Mouse (Mus musculus) embryo, embryonic 10.5 days (tissue): ENCODE results near the gene Cmbl.
"Not testable (repeated sequence)": the region's sequence is repeated elsewhere in the genome, so short reads cannot be mapped to it uniquely, and the experiment has no call there.

ENCODE experiments used
- DNase-seq: peaks from one replicate; pipeline ENCODE4 v3.0.0-alpha.2; 2015; ENCODE audit warnings: low spot score

Gene Cmbl

DNA sequence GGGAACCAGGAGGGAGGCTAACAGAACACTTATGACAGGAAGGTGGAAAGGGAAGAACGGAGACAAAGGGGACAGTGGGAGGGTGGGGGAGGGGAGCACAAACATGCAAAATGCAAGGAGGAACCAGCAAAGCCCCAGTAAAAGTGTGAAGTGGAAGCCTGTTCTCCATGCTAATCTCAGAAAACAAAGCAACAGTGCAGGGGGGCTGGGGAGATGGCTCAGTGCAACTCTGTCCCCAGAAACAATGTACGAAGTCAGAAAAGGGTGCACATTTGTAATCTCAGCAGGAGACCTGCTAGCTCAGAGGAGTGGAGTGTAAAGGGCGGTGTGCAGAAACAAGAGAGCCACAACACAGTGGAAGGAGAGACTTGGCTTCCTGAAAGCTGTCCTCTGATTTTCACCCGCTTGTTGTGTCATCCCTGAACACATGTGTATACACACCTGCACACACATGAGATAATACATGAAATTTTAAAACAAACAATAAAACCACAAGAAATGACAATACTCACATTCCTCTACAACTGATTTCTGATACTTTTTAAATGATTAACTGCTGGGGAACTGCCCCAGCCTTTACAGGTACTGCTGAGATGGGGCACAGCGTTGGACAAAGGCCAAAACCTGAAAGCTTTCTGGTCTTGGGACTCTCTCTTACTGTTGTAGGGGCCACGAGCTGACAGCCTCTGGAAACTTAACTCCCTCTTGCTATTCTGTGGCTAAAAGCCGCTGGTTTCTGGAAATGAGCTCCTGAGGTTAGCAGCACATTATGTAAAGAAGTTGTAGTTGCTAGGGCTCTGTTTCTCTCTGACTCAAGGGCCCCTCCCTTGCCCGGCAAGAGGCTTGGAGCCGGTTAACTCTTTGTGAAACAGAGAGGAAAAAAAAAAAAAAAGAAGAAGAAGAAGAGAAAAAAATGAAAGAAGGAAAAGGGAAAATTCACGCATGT, 22.9 kb upstream of the Cmbl start:
- DNase-seq: peak; percentile 55

DNA sequence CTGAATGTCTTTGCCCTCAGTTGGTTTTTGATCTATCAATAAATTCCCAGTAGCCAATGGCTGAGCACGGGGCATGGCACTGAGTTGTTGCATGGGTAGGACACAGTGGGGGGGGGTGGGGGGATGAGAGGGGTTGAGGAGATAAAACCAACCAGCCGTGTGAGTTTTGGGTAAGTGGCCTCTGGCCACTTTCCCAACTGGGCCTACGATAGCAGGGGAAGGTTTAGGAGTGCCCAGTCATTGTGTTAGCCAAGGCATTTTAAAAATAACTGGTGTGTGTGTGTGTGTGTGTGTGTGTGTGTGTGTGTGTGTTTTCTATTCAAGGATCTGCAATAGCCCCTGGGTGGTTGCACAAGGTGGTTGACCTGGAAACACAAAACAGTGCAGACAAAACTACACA, 21.9 kb upstream of the Cmbl start:
- DNase-seq: no peak

DNA sequence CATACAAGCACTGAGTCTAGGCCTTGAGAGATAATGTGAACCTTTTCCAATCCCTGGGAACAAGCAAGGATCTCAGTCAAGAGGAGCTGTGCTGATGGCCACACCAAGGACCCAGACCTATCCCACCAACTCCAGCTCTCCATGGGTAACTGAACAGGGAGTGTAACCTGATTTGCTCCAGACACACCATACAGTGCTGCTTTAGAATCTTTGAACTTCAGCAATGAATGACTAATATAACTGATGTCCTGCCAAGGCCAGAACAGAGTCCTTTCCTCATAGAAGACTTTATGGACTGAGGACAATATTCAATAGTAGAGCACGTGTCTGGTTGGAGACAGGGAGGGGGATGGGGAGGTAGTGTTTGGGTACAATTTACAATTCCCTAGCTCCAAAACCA, 20.1 kb upstream of the Cmbl start:
- no peak for DNase-seq

DNA sequence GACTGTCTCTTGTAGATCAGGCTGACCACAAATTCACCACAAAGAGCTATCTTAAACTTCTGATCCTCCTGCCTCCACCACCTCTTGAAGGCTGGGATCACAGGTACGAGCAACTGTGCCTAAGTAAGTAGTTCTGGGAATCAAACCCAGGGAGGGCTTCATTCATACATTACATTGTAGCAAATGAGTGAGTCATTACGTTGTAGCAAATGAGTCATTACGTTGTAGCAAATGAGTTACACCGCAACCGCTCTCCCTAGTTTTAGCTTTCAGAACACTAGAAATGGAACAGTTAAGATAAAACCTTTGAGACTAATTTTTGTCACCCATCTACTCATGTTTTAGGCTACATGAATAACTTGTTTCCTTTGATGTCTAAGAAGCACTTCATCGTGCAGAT, 18.9 kb upstream of the Cmbl start:
- DNase-seq: no peak

DNA sequence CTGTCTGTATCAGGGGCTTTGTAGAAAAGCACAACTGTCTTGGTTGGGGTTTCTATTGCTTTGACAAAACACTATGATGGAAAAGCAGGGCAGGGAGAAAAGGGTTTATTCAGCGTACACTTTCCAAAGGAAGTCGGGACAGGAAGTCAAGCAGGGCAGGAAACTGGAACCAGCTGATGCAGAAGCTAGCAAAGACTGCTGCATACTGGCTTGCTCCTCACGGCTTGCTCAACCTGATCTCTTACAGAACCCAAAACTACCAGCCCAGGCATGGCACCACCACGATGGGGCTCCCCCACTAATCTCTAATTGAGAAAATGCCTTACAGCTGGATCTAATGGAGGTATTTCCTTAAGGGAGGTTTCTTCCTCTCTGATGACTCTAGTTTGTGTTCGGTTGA, 17.8 kb upstream of the Cmbl start:
- no peak for DNase-seq

DNA sequence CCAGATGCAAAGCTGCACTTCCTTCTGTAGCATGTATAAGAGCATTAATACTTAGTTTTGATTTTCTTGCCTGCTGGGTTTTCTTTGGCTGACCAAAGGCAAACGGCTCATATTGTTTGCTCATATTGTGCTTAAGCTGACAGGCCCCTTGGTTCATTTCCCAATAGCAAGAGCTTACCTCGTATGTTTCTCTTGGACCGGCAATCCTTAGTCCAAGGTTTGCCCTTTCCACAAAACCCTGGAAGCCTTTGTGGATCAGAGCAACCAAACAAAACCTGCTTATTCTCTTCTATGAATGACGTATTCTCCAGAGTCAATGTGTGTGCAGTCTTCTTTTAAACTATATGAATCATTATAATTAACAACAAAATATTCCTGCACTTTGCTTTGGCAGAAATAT, 14.8 kb upstream of the Cmbl start:
- DNase-seq: no peak

DNA sequence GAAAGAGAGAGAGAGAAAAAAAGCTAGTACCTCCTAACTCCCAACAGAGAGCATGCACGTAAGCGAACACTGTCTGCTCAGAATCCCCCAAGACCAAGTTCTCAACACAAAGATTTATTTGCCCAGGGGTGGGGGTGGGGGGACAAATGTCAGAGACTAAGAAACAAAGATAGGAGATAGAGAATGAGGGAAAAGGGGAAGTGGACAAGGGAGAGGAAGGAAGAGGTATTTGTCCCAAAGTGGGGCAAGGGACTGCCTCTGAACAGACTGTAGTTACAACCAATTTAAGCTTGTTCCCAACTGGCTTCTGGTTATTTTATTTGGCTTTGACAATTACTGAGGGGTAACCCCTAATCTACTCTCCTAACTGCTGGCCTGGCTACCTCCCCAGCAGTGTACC, 10.3 kb upstream of the Cmbl start:
- DNase-seq: no peak

DNA sequence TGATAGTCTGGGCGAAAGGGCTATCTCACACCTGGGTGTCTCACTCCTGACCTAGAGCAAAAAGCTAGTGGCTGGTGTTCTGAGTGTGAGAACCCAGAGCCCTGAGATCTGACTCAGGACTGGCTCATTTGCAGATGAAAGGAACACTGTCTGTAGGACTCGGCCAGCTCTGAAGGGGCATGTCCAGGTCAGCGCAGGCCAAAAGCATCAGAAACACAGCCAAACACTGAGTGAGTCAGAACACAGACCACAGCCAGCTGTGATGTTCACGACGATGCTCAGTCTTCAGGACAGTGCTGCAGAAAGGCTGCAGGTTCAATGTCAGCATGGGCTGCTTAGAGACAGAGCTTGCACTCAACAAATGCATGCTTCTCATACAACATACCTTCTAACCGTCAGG, 3.8 kb upstream of the Cmbl start:
- no peak for DNase-seq

DNA sequence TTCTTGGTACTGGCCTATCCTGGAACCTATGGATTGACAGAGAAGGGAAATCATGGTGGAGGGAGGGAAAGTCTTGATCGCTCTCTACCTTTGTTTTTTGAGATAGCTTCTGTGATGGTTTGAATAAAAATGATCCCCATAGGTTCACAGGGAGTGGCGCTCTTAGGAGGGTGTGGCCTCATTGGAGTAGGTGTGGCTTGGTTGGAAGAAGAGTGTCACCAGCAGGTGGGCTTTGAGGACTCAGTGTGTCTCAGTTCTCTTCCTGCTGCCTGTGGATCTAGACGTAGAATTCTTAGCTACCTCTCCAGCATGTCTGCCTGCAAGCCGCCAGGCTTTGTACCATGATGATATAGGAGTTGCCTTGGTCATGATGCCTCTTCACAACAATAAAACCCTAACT, 3.2 kb upstream of the Cmbl start:
- no peak for DNase-seq

DNA sequence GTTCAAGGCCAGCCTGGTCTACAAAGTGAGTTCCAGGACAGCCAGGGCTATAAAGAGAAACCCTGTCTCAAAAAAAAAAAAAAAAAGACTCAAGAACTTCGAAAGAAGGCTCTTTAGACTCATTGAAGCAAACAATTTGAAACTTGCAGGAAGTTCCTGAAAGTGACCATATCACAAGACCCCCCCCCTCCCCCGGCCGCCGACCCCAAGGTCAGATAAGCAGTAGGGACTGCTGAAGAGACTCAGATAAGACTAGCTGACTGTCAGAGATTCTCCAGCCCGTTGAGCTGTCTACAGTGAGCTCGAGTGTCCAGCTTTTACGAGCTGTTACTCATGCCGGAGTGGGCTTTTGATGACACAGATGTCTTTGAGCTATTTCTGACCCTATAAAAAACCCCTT, 2.3 kb upstream of the Cmbl start:
- DNase-seq: no peak

DNA sequence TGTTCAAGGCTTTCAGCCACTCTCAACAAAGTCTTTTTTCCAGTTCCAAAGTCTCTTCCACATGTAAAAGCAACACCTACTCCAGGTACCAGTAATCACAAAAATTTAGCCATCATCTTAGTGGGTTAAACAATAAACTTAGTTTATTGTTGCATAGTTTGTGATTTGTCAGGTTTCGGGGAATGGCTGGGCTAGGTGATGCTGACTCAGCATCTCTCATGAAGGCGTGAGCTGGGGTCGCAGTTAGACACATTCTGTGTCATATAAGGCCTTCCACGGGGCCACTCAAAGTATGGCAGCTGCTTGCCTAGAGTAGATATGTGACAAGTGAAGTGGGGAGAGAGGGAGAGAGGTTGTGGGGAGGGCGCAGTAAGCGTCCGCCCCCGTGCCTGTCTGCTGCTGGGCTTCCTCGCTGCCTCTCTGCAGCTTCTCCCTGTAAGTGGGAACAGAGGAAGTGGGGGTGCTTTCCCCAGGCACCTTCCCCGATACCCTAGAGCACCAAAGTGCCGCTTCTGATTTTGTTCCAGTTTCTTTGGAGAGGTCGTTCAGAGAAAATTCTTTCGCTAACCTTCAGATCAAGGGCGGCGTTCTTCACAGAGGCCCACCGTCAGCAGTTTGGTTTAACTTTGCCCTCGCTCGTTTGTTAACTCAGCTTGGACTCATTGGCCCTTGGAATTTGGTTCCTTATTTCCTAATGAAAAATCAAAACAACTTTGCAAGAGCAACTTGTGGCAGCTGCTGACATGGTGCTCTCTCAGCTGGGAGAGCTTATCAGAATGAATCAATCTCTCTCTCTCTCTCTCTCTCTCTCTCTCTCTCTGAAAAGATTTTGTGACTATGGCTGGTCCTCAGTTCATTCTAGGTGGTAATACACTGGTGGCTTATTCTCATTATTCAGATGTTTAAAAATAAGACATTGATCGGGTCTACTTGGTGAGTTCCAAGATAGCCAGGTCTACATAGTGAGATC, 1.3 kb upstream of the Cmbl start:
- DNase-seq: peak; percentile 55

DNA sequence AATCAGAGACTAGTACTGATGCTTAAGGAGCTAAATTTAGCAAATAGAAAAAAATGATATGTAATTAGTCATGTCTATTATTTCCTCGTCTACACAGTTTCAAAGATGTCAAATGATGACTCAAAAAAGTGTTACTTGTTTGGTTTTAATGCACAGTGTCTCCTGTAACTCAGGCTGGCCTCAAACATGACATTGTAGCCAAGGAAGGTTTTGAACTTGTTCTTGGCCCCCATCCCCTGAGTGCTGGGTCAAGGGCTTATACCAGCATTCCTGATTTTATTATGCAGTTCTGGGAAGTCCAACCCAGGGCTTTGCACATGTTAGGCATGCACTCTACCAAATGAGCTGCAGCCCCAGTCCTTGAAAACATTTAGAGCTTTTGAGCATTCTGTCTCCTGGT, 597 bp downstream of the Cmbl start:
- DNase-seq: no peak

DNA sequence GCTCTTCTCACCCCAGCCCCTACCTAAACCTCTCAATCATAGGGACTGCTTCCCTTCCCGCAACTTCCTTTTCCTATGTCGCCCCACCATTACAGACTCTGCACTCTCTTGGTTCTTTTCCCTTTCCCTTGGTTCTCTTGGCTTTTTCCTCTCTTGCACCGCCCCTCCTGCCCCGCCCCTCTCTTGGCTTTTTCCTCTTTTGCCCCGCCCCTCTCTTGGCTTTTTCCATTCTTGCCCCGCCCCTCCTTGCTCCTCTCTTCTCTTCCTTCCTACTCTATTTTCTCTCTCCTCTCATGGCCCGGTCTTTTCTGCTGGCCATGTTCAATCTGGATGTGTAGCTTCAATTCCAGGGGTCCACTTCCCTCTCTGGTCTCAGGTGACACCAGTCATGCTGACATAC, 2.2 kb downstream of the Cmbl start:
- DNase-seq: no peak

DNA sequence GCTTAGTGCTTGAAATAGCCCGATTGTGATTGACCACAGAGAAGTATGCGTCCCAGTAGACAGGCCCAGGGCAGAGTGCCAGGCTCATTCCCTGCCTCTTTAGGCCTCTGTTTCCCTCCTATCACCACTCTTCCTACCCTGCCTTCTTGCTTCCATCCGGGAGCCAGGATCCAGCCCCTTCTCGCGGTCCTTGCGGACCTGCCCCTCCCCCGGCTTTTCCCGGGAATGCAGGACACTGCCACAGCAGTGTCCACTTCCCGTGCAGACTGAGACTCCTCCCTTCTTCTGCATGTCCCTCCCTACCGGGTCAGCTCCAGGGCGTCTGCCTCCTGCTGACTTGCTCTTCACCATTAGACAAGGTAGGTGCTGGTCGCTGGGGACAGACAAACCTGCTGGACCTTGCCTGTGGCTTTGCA, 3.4 kb downstream of the Cmbl start:
- DNase-seq: peak; percentile 60

DNA sequence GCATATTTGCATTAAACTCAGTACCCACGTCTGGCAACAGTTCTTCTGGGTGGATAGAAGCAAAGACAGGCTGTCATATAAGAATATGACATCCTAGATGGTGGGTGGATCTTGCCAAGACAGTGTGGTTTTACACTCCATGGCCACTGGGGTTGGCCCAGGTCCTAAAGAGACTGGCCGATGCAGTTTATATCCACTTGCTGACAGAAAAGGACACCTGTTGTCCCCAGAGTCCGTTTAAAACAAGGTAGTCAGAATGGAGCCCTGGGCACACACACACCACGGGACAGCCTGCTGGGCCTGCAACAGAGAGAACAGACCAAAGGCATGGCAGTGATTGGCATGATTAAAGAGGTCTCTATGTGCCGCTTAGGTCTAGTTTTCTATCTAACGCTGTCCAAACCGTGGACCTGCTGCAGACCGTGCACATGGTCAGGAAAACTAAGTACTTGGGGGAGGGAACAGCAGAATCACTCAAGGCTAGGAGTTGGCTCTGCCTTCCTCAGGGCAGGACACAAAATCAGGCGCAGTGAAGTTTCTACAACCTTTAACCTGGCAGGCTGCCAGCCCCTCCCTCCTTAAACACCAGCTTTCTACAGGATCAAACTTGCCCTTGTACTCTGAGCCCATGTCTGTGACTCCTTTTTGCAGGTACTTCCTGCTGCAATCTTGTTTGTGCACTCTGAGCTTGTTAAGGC, 4.3 kb downstream of the Cmbl start:
- no peak for DNase-seq

DNA sequence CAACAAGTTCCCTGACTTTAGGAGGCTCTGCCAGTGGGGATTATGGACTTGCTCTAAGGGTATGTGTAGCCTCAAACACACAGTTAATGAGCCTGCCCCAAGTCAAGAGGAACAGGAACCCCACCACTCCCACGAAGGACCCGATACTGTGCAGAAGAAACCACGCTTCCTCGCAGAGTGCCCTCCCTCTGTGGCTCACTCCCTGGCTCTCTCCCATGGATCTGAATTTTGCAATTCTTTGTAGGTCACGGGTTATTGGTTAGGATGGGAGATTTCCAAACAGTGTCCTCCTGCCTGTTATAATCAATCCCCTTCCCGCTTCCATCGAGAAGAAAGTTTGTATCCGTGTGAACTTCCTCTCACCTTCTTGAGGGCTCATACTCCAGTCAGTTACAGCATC, 5.8 kb downstream of the Cmbl start:
- no peak for DNase-seq

DNA sequence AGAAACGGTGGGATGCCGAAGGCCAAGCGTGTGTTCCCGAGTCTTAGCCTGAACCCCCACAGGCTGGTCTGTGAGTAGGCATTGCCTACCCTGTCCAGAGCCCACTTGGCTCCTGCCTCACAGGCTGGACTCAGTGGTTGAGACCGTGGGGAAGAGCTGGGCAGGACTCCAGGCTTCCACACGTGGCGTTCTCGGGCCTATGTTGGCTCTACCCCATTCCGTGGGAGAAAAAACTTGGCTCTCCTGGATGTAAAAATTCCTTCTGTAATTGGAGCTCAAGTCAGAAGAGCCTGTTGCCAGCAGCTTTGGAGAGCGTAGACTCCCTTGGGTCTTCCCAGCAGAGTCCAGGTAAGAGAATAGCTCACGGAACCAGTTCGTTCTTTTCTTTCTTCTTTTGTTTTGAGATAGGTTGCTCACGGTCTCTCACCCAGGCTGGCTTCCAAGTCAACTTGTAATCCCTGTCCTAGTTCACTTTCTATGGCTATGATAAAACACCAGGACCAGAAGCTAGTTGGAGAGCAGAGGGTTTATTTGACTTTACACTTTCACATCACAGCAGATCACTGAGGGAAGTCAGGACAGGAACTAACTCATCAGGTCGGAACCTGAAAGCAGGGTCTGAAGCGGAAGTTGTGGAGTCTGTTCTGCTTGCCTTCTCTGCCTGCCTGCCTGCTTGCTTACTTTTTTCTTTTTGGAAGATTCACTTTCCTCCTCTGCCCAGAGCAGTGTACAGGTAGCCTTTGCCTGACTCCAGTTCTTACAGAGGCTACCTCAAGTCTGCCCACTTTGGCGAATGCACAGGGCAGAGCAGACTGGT, 6.9 kb downstream of the Cmbl start:
- DNase-seq: no peak

DNA sequence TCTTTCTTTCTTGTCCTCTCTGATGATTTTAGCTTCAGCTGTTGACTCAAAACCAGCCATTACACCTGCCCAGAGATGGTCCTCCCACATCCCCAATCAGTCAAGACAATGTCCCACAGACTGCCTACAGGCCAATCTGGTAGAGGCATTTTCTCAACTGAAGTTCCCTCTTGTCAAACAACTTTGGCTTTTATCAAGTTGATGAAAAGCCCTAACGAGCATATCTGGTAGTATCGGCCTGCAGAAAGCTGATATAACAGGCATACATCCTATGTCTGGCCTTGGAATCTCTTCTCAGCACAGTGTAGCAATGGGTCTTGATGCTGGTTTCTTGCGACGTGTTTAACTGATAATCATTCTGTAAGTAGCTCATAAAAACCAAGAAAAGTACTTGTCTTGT, 8.1 kb downstream of the Cmbl start:
- no peak for DNase-seq

DNA sequence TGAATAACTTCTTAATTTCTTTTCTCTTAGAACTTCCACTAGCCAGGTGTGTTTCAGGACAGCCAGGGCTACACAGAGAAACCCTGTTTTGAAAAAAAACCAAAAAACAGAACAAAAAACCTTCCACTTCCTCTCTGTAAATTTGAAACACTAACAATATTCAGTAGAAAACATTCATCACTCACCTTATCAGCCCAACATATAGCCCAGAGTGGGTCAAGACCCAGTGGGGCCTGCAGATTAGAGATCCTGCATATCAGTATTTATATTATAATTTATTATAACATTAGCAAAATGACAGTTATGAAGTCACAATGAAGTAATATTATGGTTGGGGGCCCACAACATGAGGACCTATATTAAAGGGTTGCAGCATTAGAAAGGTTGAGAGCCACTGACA, 8.5 kb downstream of the Cmbl start:
- DNase-seq: no peak

DNA sequence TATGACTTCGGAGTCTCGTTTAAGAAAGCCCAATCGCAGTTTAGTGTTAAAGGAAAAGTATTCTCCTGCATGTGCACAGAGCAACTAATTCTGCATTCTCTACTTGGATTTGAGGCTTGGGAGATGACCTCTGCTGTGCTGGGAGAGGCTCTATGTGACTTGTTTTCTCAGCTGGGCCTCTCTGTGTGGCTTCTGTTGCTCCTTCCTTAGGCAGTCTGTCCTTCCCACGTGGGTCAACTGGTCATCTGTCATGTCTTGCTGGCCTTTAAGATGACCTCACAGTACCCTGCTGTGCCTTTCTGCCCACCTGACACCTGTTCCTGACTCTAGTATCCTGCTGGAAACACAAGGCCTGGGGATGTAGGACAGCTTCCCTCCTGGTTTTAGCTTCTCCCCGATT, 10.9 kb downstream of the Cmbl start:
- no peak for DNase-seq

DNA sequence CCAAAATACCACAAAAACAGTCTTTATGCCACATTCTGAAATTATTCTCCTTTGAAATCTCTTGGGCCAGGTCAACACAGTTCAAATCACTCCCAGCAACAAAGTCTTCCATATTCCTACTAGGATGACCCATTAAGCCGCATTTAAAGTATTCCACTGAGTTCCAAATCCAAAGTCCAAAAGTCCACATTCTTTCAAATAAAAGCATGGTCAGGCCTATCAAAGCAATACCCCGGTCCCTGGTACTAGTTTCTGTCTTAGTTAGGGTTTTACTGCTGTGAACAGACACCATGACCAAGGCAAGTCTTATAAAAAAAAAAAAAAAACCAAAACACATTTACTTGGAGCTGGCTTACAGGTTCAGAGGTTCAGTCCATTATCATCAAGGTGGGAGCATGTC, 15.9 kb downstream of the Cmbl start:
- not testable (repeated sequence) for DNase-seq
